Mouse (Mus musculus): Measurements from ENCODE around the gene Skap1. TPM values are rescaled to one million over a fixed set of nuclear protein-coding genes. Genes with fewer than 3 reads are reported as not detected.
A peak's percentile ranks its signal among the peaks of the same experiment; 100 is the strongest.

Gene Skap1
- polyA plus RNA-seq, 2 experiments: 0.11 to 0.14 TPM

DNA sequence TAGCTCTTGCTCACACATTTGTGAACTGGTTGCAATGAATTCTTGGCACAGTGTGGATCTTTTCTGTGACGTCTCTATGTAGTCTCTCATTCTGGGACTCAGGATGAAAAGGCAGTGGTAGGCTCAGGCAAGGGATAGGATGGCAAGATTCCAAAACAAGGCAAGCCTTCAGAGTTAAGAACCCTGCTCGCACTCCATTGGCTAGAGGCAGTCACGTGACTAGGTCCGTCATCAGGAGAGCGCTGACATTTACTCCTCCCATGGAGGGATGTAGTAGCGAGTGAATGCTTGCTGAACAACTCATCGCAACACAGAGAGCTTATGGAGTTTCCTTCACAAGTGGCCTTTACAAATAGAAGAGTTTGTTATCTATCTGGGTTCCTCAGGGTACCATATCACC lies 27.9 kb upstream of the Skap1 start:
- Histone ChIP-seq H3K9me3 (ENCODE audit: control insufficient read depth, low read length) (no peaks in the 10 kb centered on the region), H3K27me3 (ENCODE audit: control insufficient read depth, insufficient read depth, low read length) (no peaks in the 10 kb centered on the region; the same call in none of the 2 replicates), H3K4me1 (replicated peaks; ENCODE audit: control insufficient read depth in 2 of 2, insufficient read depth in 2 of 2, low read length in 1 of 2) (no peaks in the 10 kb centered on the region), H3K27ac (no peak overlapping the region), H3K9ac (replicated peaks) (no peak overlapping the region), H3K4me3 (ENCODE audit: insufficient read depth in 1 of 2, low read depth in 2 of 2, low read length in 2 of 2) (no peak overlapping the region), H3K36me3 (replicated peaks; ENCODE audit: control insufficient read depth, insufficient read depth, low read depth) (no peaks in the 10 kb centered on the region), H3K4me2 (ENCODE audit: low read depth) (no peak overlapping the region)
- no peak for ATAC-seq (ENCODE audit: insufficient read depth)
- DNase-seq (ENCODE audit: low read depth in 3 of 3, low spot score in 3 of 3): no peak
- no peak for TF ChIP-seq CTCF (IDR thresholded peaks at IDR 0.05; ENCODE audit: low read depth)
- TF ChIP-seq EP300 (IDR thresholded peaks at IDR 0.05; ENCODE audit: low read depth): no peak
- 53% methylated on average over 7 of the region's 7 CpGs for WGBS (ENCODE audit: insufficient replicate concordance)

- H3K4me2 ChIP-seq (ENCODE audit: low read depth): no peak overlapping the region
- no peak for TF ChIP-seq EP300 (IDR thresholded peaks at IDR 0.05; ENCODE audit: low read depth)
- TF ChIP-seq CTCF (IDR thresholded peaks at IDR 0.05; ENCODE audit: low read depth): peak; percentile 89
- no peaks in the 10 kb centered on the region for H3K9me3 ChIP-seq (ENCODE audit: control insufficient read depth, low read length)
- no peak overlapping the region for H3K27ac ChIP-seq
- H3K4me1 ChIP-seq (replicated peaks; ENCODE audit: control insufficient read depth in 2 of 2, insufficient read depth in 2 of 2, low read length in 1 of 2): no peaks in the 10 kb centered on the region
- DNase-seq (ENCODE audit: low read depth in 3 of 3, low spot score in 3 of 3) (peak in 2 of 3 experiments; percentile 9 to 17), ATAC-seq (ENCODE audit: insufficient read depth) (no peak)
- no peaks in the 10 kb centered on the region; the same call in none of the 2 replicates for H3K27me3 ChIP-seq (ENCODE audit: control insufficient read depth, insufficient read depth, low read length)
- H3K9ac ChIP-seq (replicated peaks): no peak overlapping the region
- no peak overlapping the region for H3K4me3 ChIP-seq (ENCODE audit: insufficient read depth in 1 of 2, low read depth in 2 of 2, low read length in 2 of 2)
- no peaks in the 10 kb centered on the region for H3K36me3 ChIP-seq (replicated peaks; ENCODE audit: control insufficient read depth, insufficient read depth, low read depth)
- 1% methylated on average over 7 of the region's 7 CpGs for WGBS (ENCODE audit: insufficient replicate concordance)
Measured at GRCm38 (mm10) chr11:96438787-96439186, 25.6 kb upstream of the Skap1 start.

- TF ChIP-seq EP300 (IDR thresholded peaks at IDR 0.05; ENCODE audit: low read depth) (no peak), CTCF (IDR thresholded peaks at IDR 0.05; ENCODE audit: low read depth) (no peak)
- Histone ChIP-seq H3K27me3 (ENCODE audit: control insufficient read depth, insufficient read depth, low read length) (no peaks in the 10 kb centered on the region; the same call in none of the 2 replicates), H3K9me3 (ENCODE audit: control insufficient read depth, low read length) (no peaks in the 10 kb centered on the region), H3K9ac (replicated peaks) (no peak overlapping the region), H3K36me3 (replicated peaks; ENCODE audit: control insufficient read depth, insufficient read depth, low read depth) (no peaks in the 10 kb centered on the region), H3K27ac (no peak overlapping the region), H3K4me2 (ENCODE audit: low read depth) (no peak overlapping the region), H3K4me1 (replicated peaks; ENCODE audit: control insufficient read depth in 2 of 2, insufficient read depth in 2 of 2, low read length in 1 of 2) (no peaks in the 10 kb centered on the region), H3K4me3 (ENCODE audit: insufficient read depth in 1 of 2, low read depth in 2 of 2, low read length in 2 of 2) (no peak overlapping the region)
- WGBS (ENCODE audit: insufficient replicate concordance): 16% methylated on average over 12 of the region's 12 CpGs
- DNase-seq (ENCODE audit: low read depth in 3 of 3, low spot score in 3 of 3): no peak
- no peak for ATAC-seq (ENCODE audit: insufficient read depth)
Measured at GRCm38 (mm10) chr11:96441546-96442185, 22.7 kb upstream of the Skap1 start.

DNA sequence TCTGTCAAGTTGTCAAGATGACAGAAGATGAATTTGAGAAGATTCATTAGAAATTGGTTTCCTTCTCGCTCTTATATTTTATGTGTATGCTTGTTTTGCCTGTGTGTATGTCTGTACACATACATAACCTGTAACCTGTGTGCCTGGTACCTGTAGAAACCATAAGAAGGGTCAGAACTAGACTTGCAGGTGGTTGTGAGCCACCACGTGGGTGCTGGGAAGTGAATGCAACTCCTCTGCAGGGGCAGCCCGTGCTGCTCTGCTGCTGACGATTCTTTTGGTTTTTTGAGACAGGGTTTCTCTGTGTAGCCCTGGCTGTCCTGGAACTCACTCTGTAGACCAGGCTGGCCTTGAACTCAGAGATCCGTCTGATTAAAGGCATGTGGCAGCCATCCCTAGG lies 21.9 kb upstream of the Skap1 start:
- Histone ChIP-seq H3K36me3 (replicated peaks; ENCODE audit: control insufficient read depth, insufficient read depth, low read depth) (no peaks in the 10 kb centered on the region), H3K4me2 (ENCODE audit: low read depth) (no peak overlapping the region), H3K27me3 (ENCODE audit: control insufficient read depth, insufficient read depth, low read length) (no peaks in the 10 kb centered on the region; the same call in none of the 2 replicates), H3K4me1 (replicated peaks; ENCODE audit: control insufficient read depth in 2 of 2, insufficient read depth in 2 of 2, low read length in 1 of 2) (no peaks in the 10 kb centered on the region), H3K4me3 (ENCODE audit: insufficient read depth in 1 of 2, low read depth in 2 of 2, low read length in 2 of 2) (no peak overlapping the region), H3K9me3 (ENCODE audit: control insufficient read depth, low read length) (no peaks in the 10 kb centered on the region), H3K27ac (no peak overlapping the region), H3K9ac (replicated peaks) (no peak overlapping the region)
- WGBS (ENCODE audit: insufficient replicate concordance): 41% methylated on average over 5 of the region's 5 CpGs
- TF ChIP-seq CTCF (IDR thresholded peaks at IDR 0.05; ENCODE audit: low read depth) (no peak), EP300 (IDR thresholded peaks at IDR 0.05; ENCODE audit: low read depth) (no peak)
- ATAC-seq (ENCODE audit: insufficient read depth): no peak
- DNase-seq (ENCODE audit: low read depth in 3 of 3, low spot score in 3 of 3): no peak

DNA sequence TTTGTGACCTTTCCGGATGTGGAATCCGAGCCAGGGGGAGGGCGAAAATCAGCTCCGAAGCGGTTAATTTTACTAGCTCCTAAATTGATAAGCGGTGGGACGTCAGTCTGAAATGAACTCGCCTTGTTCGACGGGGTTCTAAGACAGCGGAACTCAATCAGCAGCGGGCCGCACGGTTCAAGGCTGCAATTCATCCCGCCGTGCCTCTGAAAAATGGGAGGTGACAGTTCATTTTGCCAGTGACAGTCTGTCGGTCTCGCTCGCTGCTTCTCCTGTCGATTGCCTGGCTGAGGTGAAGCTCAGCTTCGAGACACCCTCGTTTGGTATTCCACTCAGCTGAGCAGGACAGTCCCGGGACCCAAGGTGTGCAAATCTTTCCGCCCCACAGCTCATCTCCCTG lies 16.5 kb upstream of the Skap1 start:
- DNase-seq (ENCODE audit: low read depth in 3 of 3, low spot score in 3 of 3): no peak
- no peaks in the 10 kb centered on the region for H3K27me3 ChIP-seq (ENCODE audit: control insufficient read depth, insufficient read depth, low read length)
- no peak overlapping the region for H3K9ac ChIP-seq (replicated peaks)
- no peak for ATAC-seq (ENCODE audit: insufficient read depth)
- 75% methylated on average over 24 of the region's 24 CpGs for whole genome bisulfite sequencing (ENCODE audit: insufficient replicate concordance)
- H3K9me3 ChIP-seq (ENCODE audit: control insufficient read depth, low read length): no peaks in the 10 kb centered on the region
- TF ChIP-seq EP300 (IDR thresholded peaks at IDR 0.05; ENCODE audit: low read depth) (no peak), CTCF (IDR thresholded peaks at IDR 0.05; ENCODE audit: low read depth) (no peak)
- H3K36me3 ChIP-seq (replicated peaks; ENCODE audit: control insufficient read depth, insufficient read depth, low read depth): no peaks in the 10 kb centered on the region
- H3K4me2 ChIP-seq (ENCODE audit: low read depth): no peak overlapping the region
- no peaks in the 10 kb centered on the region for H3K4me1 ChIP-seq (replicated peaks; ENCODE audit: control insufficient read depth in 2 of 2, insufficient read depth in 2 of 2, low read length in 1 of 2)
- no peak overlapping the region for H3K4me3 ChIP-seq (ENCODE audit: insufficient read depth in 1 of 2, low read depth in 2 of 2, low read length in 2 of 2)
- no peak overlapping the region for H3K27ac ChIP-seq
